ENCODE assay signal across 8 mouse cellular contexts in the genomic region with DNA sequence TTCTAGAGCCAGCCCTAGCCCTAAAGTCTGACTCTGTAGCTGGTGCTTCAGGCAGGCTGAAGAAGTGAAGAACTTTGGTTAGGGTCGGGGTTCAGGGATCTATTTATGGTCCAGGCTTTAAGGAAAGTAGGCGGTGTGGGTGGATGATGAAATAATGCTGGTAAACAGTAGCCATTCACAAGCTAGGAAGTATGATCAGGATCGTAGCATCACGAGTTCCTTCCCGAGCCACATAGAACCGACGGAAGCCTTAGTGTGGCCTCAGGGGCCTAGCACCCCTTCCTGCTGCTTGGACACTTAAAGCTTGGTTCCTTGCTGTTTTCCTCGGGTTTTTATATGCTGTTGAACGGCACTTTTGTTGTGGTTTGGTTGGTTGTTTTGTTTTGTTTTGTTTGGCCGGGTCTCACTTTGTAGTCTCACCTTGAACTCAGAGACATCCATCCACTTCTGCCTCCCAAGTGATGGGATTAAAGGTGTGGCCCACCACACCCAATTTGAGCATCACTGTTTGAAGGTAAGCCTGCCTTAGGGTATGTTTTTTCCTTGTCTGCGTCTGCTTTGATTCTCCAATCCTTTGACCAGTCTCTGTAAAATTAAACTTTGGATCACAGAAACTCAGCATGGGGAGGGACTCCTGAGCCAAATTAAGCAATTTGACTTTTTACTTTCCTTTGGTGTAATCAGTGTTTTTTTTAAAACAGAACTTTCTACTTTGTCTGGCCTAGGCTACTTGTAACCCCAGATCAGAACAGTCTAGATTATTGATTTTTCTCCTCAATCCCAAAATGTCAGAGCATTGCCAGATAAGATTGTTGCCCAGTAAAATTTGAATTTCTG. TPM values are rescaled to one million over a fixed set of nuclear protein-coding genes. Genes with fewer than 3 reads are reported as not detected.
A peak's percentile ranks its signal among the peaks of the same experiment; 100 is the strongest.
DNase-seq lines count a peak whose midpoint lies in the region; ATAC-seq and TF ChIP-seq lines count a peak whose summit lies in the region.

No protein-coding gene starts in this region.

- TF ChIP-seq CTCF in kidney, adult 2 months (conservative IDR thresholded peaks at IDR 0.05; ENCODE audit: insufficient read depth, insufficient read length, low read depth, low read length) = no peak
- no peak for TF ChIP-seq CTCF in E14TG2a.4 (conservative IDR thresholded peaks at IDR 0.05; ENCODE audit: low read length)
- TF ChIP-seq CTCF in liver, postnatal 0 days (IDR thresholded peaks at IDR 0.05; ENCODE audit: low read depth) = no peak

- peaks cover 8% of the 10 kb centered on the region; the same call in 1 of the 2 replicates for H3K4me1 ChIP-seq in kidney, adult 2 months (ENCODE audit: control insufficient read depth, insufficient read depth, low read length)
- H3K4me1 ChIP-seq in E14TG2a.4 (replicated peaks; ENCODE audit: low read depth, low read length) = peaks cover 45% of the 10 kb centered on the region
- peaks cover 15% of the 10 kb centered on the region for H3K4me1 ChIP-seq in liver, postnatal 0 days (ENCODE audit: insufficient read depth)

- H3K4me3 ChIP-seq in kidney, adult 2 months (ENCODE audit: insufficient read depth, low read depth, low read length) = peak overlapping the region; percentile 12
- peak overlapping the region; percentile 18; the same call in 1 of the 2 replicates for H3K4me3 ChIP-seq in E14TG2a.4 (replicated peaks; ENCODE audit: low read length)
- peak overlapping the region; percentile 51 for H3K4me3 ChIP-seq in liver, postnatal 0 days (ENCODE audit: low read depth, low read length)

- peak overlapping the region; percentile 79 for H3K4me2 ChIP-seq in liver, postnatal 0 days (ENCODE audit: low read depth, low read length)

- peak; percentile 54 for TF ChIP-seq EP300 in liver, postnatal 0 days (IDR thresholded peaks at IDR 0.05; ENCODE audit: low read depth)

- DNase-seq in kidney, adult 2 months = peak; percentile 50
- no peak for DNase-seq in kidney, postnatal 14 days
- DNase-seq in brain, adult 2 months (ENCODE audit: low read depth, low spot score) = peak; percentile 66
- no peak for DNase-seq in liver, postnatal 0 days
- DNase-seq in right cerebral cortex, postnatal 25 days = no peak
- DNase-seq in ovary, postnatal 14 days (ENCODE audit: low spot score) = no peak
- DNase-seq in thymus, postnatal 25 days = no peak

- H3K27me3 ChIP-seq in kidney, adult 2 months (replicated peaks; ENCODE audit: control insufficient read depth, insufficient read depth, low read length) = no peaks in the 10 kb centered on the region
- peaks cover 34% of the 10 kb centered on the region for H3K27me3 ChIP-seq in E14TG2a.4 (ENCODE audit: insufficient read depth, low read length)
- no peaks in the 10 kb centered on the region for H3K27me3 ChIP-seq in liver, postnatal 0 days (ENCODE audit: insufficient read depth, low read length)

- peak overlapping the region; percentile 16; the same call in 1 of the 2 replicates for H3K9ac ChIP-seq in liver, postnatal 0 days (replicated peaks)

- TF ChIP-seq POLR2A in kidney, adult 2 months (IDR thresholded peaks at IDR 0.05; ENCODE audit: low read depth, low read length) = no peak

- no peaks in the 10 kb centered on the region for H3K36me3 ChIP-seq in kidney, adult 2 months (ENCODE audit: control insufficient read depth, insufficient read depth, low read length)
- H3K36me3 ChIP-seq in E14TG2a.4 (ENCODE audit: insufficient read depth, low read length) = no peaks in the 10 kb centered on the region
- no peaks in the 10 kb centered on the region for H3K36me3 ChIP-seq in liver, postnatal 0 days (replicated peaks; ENCODE audit: insufficient read depth, low read length)

- no peaks in the 10 kb centered on the region for H3K9me3 ChIP-seq in E14TG2a.4 (ENCODE audit: low read length)
- no peaks in the 10 kb centered on the region for H3K9me3 ChIP-seq in liver, postnatal 0 days (ENCODE audit: low read length)

- peak overlapping the region; percentile 67 for H3K27ac ChIP-seq in kidney, adult 2 months (ENCODE audit: insufficient read depth, low read depth, low read length)
- peak overlapping the region; percentile 87 for H3K27ac ChIP-seq in liver, postnatal 0 days (ENCODE audit: low read depth)

- WGBS in kidney, adult 2 months = 24% methylated on average over 11 of the region's 11 CpGs
- 44% methylated on average over 11 of the region's 11 CpGs for WGBS in liver, postnatal 0 days (ENCODE audit: insufficient replicate concordance)

- no peak for ATAC-seq in liver, postnatal 0 days

RNA-seq across cellular contexts. Expression of a gene that starts 1.7 kb away (rescaled TPM):
- polyA plus RNA-seq in kidney, adult 2 months (2012; rRNA removed) = 15.5 and 17.3 TPM in 2 replicates
- polyA plus RNA-seq in liver, postnatal 0 days (2015; fragmentation: Nextera tagmentation; extraction: Ambion mirVana) = 1.9 and 2.1 TPM in 2 replicates

RNA-seq across cellular contexts. Expression of a gene that starts 45.5 kb away (rescaled TPM):
- 1.3 and 1.6 TPM in 2 replicates for polyA plus RNA-seq in kidney, adult 2 months (2012; rRNA removed)
- polyA plus RNA-seq in liver, postnatal 0 days (2015; fragmentation: Nextera tagmentation; extraction: Ambion mirVana) = 0.14 TPM in 1 of 2 replicates, not detected in the other

RNA-seq across cellular contexts. Expression of a gene that starts 58.3 kb away (rescaled TPM):
- polyA plus RNA-seq in kidney, adult 2 months (2012; rRNA removed) = 59.0 and 72.5 TPM in 2 replicates
- 1.2 TPM in 2 replicates for polyA plus RNA-seq in liver, postnatal 0 days (2015; fragmentation: Nextera tagmentation; extraction: Ambion mirVana)

Comparison
In these comparisons a context has a peak if more than half of its experiments do, and no peak if none do; other contexts are left out.
1. DNase-seq: peak in kidney, adult 2 months (single experiment) and brain, adult 2 months (single experiment); none in kidney, postnatal 14 days (single experiment), liver, postnatal 0 days (single experiment), right cerebral cortex, postnatal 25 days (single experiment), ovary, postnatal 14 days (single experiment) and thymus, postnatal 25 days (single experiment).
2. RNA of a gene that starts 58.3 kb away (polyA plus RNA-seq): 59.0 to 72.5 TPM in kidney, adult 2 months; 1.2 TPM in liver, postnatal 0 days; every median in the first group is over 10 times any median in the second.
3. Peak in every context shown above with its lines, with median percentiles within 50 percentile points of each other: H3K4me3 ChIP-seq.